Mouse (Mus musculus) olfactory bulb, adult 2 months (tissue): Measurements from ENCODE around the gene Arih2.

Experiments used
- CTCF ChIP-seq: fragments of 200-500 bp; IDR thresholded peaks from 2 replicates; pipeline ENCODE4 v1.5.1; 2012; ENCODE audit warnings: low read depth, mild to moderate bottlenecking, low read length, moderate library complexity; ENCODE audit not compliant: insufficient read depth
- POLR2A ChIP-seq: fragments of 200-500 bp; IDR thresholded peaks from 2 replicates; pipeline ENCODE4 v1.6.1; 2012; ENCODE audit warnings: mild to moderate bottlenecking, low read depth, low read length, moderate library complexity; ENCODE audit not compliant: insufficient read depth

DNA sequence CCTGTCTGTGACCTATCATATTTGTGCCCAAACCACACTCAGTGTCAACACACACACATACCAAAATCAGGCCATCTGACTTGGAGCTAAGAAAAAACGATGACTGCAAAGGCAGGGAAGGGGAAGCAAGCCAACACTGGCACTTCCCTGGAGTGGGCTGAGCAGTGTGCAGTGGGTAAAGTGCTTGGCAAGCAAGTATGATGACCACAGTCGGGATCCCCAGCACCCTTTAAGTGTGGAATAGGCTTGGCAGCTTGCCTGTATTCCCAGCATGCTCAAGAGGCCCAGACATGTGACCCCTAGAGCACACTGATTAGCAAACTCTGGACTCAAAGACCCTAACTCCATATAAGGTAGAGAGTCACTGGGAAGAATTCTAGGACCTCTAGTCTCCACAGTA, 22.7 kb downstream of the Arih2 start:
- TF ChIP-seq POLR2A (no peak), CTCF (no peak)
